Mouse (Mus musculus): ENCODE results near the gene Cnnm2. TPM values are rescaled to one million over a fixed set of nuclear protein-coding genes. Genes with fewer than 3 reads are reported as not detected.

Cnnm2 gene
- polyA plus RNA-seq, 1 experiment: 8.1 TPM

- H3ac ChIP-seq (ENCODE audit: control insufficient read depth, insufficient read length): no peak overlapping the region
- H3K4me2 ChIP-seq (ENCODE audit: low read depth): no peak overlapping the region
- no peak for TF ChIP-seq USF1 (IDR thresholded peaks at IDR 0.05; ENCODE audit: low read depth)
- no peak for TF ChIP-seq MYOD1 (IDR thresholded peaks at IDR 0.05; ENCODE audit: control insufficient read depth in 1 of 3, insufficient read length in 2 of 3, low read depth in 2 of 3)
- no peak for TF ChIP-seq MAX (IDR thresholded peaks at IDR 0.05; ENCODE audit: low read depth)
- TF ChIP-seq SRF (IDR thresholded peaks at IDR 0.05; ENCODE audit: control insufficient read depth, insufficient read length, low read depth): no peak
- TF ChIP-seq REST (IDR thresholded peaks at IDR 0.05; ENCODE audit: insufficient read depth, insufficient read length): no peak
- no peak for TF ChIP-seq TCF12 (IDR thresholded peaks at IDR 0.05; ENCODE audit: insufficient read depth, poor library complexity, severe bottlenecking)
- no peak for TF ChIP-seq E2F4 (IDR thresholded peaks at IDR 0.05; ENCODE audit: insufficient read depth)
- TF ChIP-seq TCF3 (IDR thresholded peaks at IDR 0.05; ENCODE audit: insufficient read length, low read depth): no peak
- TF ChIP-seq CEBPB (IDR thresholded peaks at IDR 0.05; ENCODE audit: insufficient read depth, poor library complexity, severe bottlenecking): no peak
- TF ChIP-seq POLR2A (IDR thresholded peaks at IDR 0.05; ENCODE audit: insufficient read length, low read depth): no peak
- no peak overlapping the region for H3K4me3 ChIP-seq
- peaks cover 25% of the 10 kb centered on the region for H3K27me3 ChIP-seq (ENCODE audit: control insufficient read depth, insufficient read depth, insufficient read length)
- H3K79me2 ChIP-seq (ENCODE audit: control insufficient read depth, insufficient read depth): no peaks in the 10 kb centered on the region
- H3K36me3 ChIP-seq (ENCODE audit: control insufficient read depth, insufficient read depth): no peaks in the 10 kb centered on the region
These were observed 27.8 kb upstream of the Cnnm2 start for GRCm38 (mm10) chr19:46733626-46734025.

DNA sequence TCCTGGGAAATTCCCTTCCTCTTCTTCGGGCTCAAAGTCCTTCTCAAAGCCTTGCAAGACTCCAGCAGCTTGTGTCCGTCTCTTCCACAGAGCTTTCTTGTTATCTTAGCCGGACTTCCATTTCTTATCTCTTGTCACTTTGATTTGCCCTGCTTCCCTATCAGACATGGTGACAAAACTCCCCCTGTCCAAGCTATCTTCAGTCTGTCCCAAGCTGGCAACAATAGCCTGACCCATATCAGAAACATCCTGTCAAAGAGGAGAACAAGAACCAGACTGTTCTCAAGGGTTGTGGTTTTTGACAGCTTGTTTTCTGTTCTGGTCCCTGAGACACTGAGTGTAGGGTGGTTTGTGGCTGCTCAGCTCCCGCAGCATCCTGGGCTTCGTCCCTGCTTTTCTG, 26.2 kb upstream of the Cnnm2 start:
- no peak overlapping the region for H3K4me3 ChIP-seq
- no peaks in the 10 kb centered on the region for H3K36me3 ChIP-seq (ENCODE audit: control insufficient read depth, insufficient read depth)
- no peak overlapping the region for H3K4me2 ChIP-seq (ENCODE audit: low read depth)
- no peak for TF ChIP-seq USF1 (IDR thresholded peaks at IDR 0.05; ENCODE audit: low read depth)
- no peak for TF ChIP-seq TCF3 (IDR thresholded peaks at IDR 0.05; ENCODE audit: insufficient read length, low read depth)
- no peak for TF ChIP-seq CEBPB (IDR thresholded peaks at IDR 0.05; ENCODE audit: insufficient read depth, poor library complexity, severe bottlenecking)
- TF ChIP-seq TCF12 (IDR thresholded peaks at IDR 0.05; ENCODE audit: insufficient read depth, poor library complexity, severe bottlenecking): no peak
- TF ChIP-seq REST (IDR thresholded peaks at IDR 0.05; ENCODE audit: insufficient read depth, insufficient read length): no peak
- no peak for TF ChIP-seq E2F4 (IDR thresholded peaks at IDR 0.05; ENCODE audit: insufficient read depth)
- no peak for TF ChIP-seq POLR2A (IDR thresholded peaks at IDR 0.05; ENCODE audit: insufficient read length, low read depth)
- TF ChIP-seq POLR2AphosphoS2 (IDR thresholded peaks at IDR 0.05; ENCODE audit: insufficient read length, low read depth): no peak
- no peak for TF ChIP-seq MYOG (IDR thresholded peaks at IDR 0.05; ENCODE audit: control insufficient read depth in 1 of 3, insufficient read depth in 1 of 3, insufficient read length in 2 of 3, low read depth in 2 of 3)
- no peak for TF ChIP-seq MAX (IDR thresholded peaks at IDR 0.05; ENCODE audit: low read depth)
- TF ChIP-seq MYOD1 (IDR thresholded peaks at IDR 0.05; ENCODE audit: control insufficient read depth in 1 of 3, insufficient read length in 2 of 3, low read depth in 2 of 3): no peak
- H3K79me2 ChIP-seq (ENCODE audit: control insufficient read depth, insufficient read depth): no peaks in the 10 kb centered on the region
- H3ac ChIP-seq (ENCODE audit: control insufficient read depth, insufficient read length): no peak overlapping the region
- peaks cover 30% of the 10 kb centered on the region for H3K27me3 ChIP-seq (ENCODE audit: control insufficient read depth, insufficient read depth, insufficient read length)

DNA sequence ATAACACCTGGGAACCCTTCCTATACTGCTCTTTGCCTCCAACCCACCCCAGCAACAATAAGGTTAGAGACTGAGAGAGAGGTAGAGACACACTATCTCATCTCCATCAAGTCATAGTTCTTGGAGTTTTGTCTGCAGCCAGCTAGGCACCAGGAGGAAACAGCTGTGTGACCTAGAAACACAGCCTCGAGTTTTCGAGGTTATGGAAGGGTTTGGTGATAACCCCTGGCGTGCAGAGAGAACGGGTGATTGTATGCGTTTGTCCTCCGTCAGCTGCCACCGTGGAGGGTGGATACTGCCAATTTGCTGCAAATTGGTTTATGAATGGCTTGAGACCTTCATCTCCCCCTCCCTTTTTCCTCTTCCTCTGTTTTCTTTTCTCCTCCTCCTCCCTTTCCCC, 24.3 kb upstream of the Cnnm2 start:
- Histone ChIP-seq H3K36me3 (ENCODE audit: control insufficient read depth, insufficient read depth) (no peaks in the 10 kb centered on the region), H3K79me2 (ENCODE audit: control insufficient read depth, insufficient read depth) (no peaks in the 10 kb centered on the region), H3K4me2 (ENCODE audit: low read depth) (no peak overlapping the region), H3ac (ENCODE audit: control insufficient read depth, insufficient read length) (no peak overlapping the region), H3K27me3 (ENCODE audit: control insufficient read depth, insufficient read depth, insufficient read length) (peaks cover 31% of the 10 kb centered on the region), H3K4me3 (no peak overlapping the region)
- TF ChIP-seq CEBPB (IDR thresholded peaks at IDR 0.05; ENCODE audit: insufficient read depth, poor library complexity, severe bottlenecking) (no peak), POLR2AphosphoS2 (IDR thresholded peaks at IDR 0.05; ENCODE audit: insufficient read length, low read depth) (no peak), MAX (IDR thresholded peaks at IDR 0.05; ENCODE audit: low read depth) (no peak), TCF3 (IDR thresholded peaks at IDR 0.05; ENCODE audit: insufficient read length, low read depth) (no peak), POLR2A (IDR thresholded peaks at IDR 0.05; ENCODE audit: insufficient read length, low read depth) (no peak), MYOG (IDR thresholded peaks at IDR 0.05; ENCODE audit: control insufficient read depth in 1 of 3, insufficient read depth in 1 of 3, insufficient read length in 2 of 3, low read depth in 2 of 3) (no peak), USF1 (IDR thresholded peaks at IDR 0.05; ENCODE audit: low read depth) (no peak), E2F4 (IDR thresholded peaks at IDR 0.05; ENCODE audit: insufficient read depth) (no peak), REST (IDR thresholded peaks at IDR 0.05; ENCODE audit: insufficient read depth, insufficient read length) (no peak), MYOD1 (IDR thresholded peaks at IDR 0.05; ENCODE audit: control insufficient read depth in 1 of 3, insufficient read length in 2 of 3, low read depth in 2 of 3) (no peak), TCF12 (IDR thresholded peaks at IDR 0.05; ENCODE audit: insufficient read depth, poor library complexity, severe bottlenecking) (no peak), SRF (IDR thresholded peaks at IDR 0.05; ENCODE audit: control insufficient read depth, insufficient read length, low read depth) (no peak)

GRCm38 (mm10) chr19:46740341-46741008, 20.9 kb upstream of the Cnnm2 start:
- Histone ChIP-seq H3K4me3 (no peak overlapping the region), H3K4me2 (ENCODE audit: low read depth) (no peak overlapping the region), H3K27me3 (ENCODE audit: control insufficient read depth, insufficient read depth, insufficient read length) (peaks cover 32% of the 10 kb centered on the region), H3K79me2 (ENCODE audit: control insufficient read depth, insufficient read depth) (no peaks in the 10 kb centered on the region), H3K36me3 (ENCODE audit: control insufficient read depth, insufficient read depth) (no peaks in the 10 kb centered on the region), H3ac (ENCODE audit: control insufficient read depth, insufficient read length) (no peak overlapping the region)
- TF ChIP-seq E2F4 (IDR thresholded peaks at IDR 0.05; ENCODE audit: insufficient read depth): no peak
- no peak for TF ChIP-seq POLR2AphosphoS2 (IDR thresholded peaks at IDR 0.05; ENCODE audit: insufficient read length, low read depth)
- TF ChIP-seq TCF3 (IDR thresholded peaks at IDR 0.05; ENCODE audit: insufficient read length, low read depth): no peak

- TF ChIP-seq MYOD1 (IDR thresholded peaks at IDR 0.05; ENCODE audit: control insufficient read depth in 1 of 3, insufficient read length in 2 of 3, low read depth in 2 of 3) (no peak), TCF3 (IDR thresholded peaks at IDR 0.05; ENCODE audit: insufficient read length, low read depth) (no peak), MAX (IDR thresholded peaks at IDR 0.05; ENCODE audit: low read depth) (no peak), POLR2A (IDR thresholded peaks at IDR 0.05; ENCODE audit: insufficient read length, low read depth) (no peak), MYOG (IDR thresholded peaks at IDR 0.05; ENCODE audit: control insufficient read depth in 1 of 3, insufficient read depth in 1 of 3, insufficient read length in 2 of 3, low read depth in 2 of 3) (no peak)
These were observed 19.8 kb upstream of the Cnnm2 start for GRCm38 (mm10) chr19:46741574-46741973.

More at GRCm38 (mm10) chr19:46741574-46741973, 19.8 kb upstream of the Cnnm2 start:
- Histone ChIP-seq H3K4me3 (no peak overlapping the region), H3K4me2 (ENCODE audit: low read depth) (no peak overlapping the region), H3K36me3 (ENCODE audit: control insufficient read depth, insufficient read depth) (no peaks in the 10 kb centered on the region), H3K27me3 (ENCODE audit: control insufficient read depth, insufficient read depth, insufficient read length) (peaks cover 32% of the 10 kb centered on the region), H3K79me2 (ENCODE audit: control insufficient read depth, insufficient read depth) (no peaks in the 10 kb centered on the region), H3ac (ENCODE audit: control insufficient read depth, insufficient read length) (no peak overlapping the region)
